Comparison of ENCODE assay signal across 10 mouse cellular contexts in genomic region chr5:120590356-120591010, GRCm38 (mm10). TPM values are rescaled to one million over a fixed set of nuclear protein-coding genes. Genes with fewer than 3 reads are reported as not detected.
A peak's percentile ranks its signal among the peaks of the same experiment; 100 is the strongest.
DNase-seq lines count a peak whose midpoint lies in the region; ATAC-seq and TF ChIP-seq lines count a peak whose summit lies in the region.
"Had no signal": no experiment of that assay in that cellular context is flagged by ENCODE, and none has a peak within 500 bp of the region (broad histone marks: within the 10 kb centered on the region; RNA-seq: fewer than 3 reads in every experiment).

No protein-coding gene starts in this region.

- TF ChIP-seq EP300 in heart, postnatal 0 days (IDR thresholded peaks at IDR 0.05; ENCODE audit: low read depth), result no peak

- no peak overlapping the region for H3K9ac ChIP-seq in heart, postnatal 0 days (replicated peaks; ENCODE audit: low read depth, low read length)
- H3K9ac ChIP-seq: heart, embryonic 13.5 days; midbrain, embryonic 12.5 days had no signal

- H3K9me3 ChIP-seq in heart, postnatal 0 days (replicated peaks; ENCODE audit: control insufficient read depth, low read length), result no peaks in the 10 kb centered on the region
- H3K9me3 ChIP-seq: midbrain, embryonic 12.5 days had no signal

- no peak overlapping the region for H3K4me2 ChIP-seq in heart, postnatal 0 days (ENCODE audit: low read depth, low read length)
- H3K4me2 ChIP-seq: heart, embryonic 13.5 days; midbrain, embryonic 12.5 days had no signal

- peak; percentile 38 for TF ChIP-seq CTCF in heart, postnatal 0 days (IDR thresholded peaks at IDR 0.05; ENCODE audit: low read depth)

- H3K4me1 ChIP-seq in heart, postnatal 0 days (ENCODE audit: control insufficient read depth, insufficient read depth), result peaks cover 16% of the 10 kb centered on the region; the same call in 1 of the 2 replicates

- no peaks in the 10 kb centered on the region for H3K27me3 ChIP-seq in heart, postnatal 0 days (ENCODE audit: control insufficient read depth, insufficient read depth, low read length)
- H3K27me3 ChIP-seq: heart, embryonic 13.5 days had no signal

- 76% methylated on average over 16 of the region's 16 CpGs for WGBS in heart, postnatal 0 days

- no peak overlapping the region for H3K27ac ChIP-seq in heart, postnatal 0 days (ENCODE audit: low read depth)
- H3K27ac ChIP-seq: heart, embryonic 13.5 days; midbrain, embryonic 12.5 days had no signal

- no peaks in the 10 kb centered on the region for H3K36me3 ChIP-seq in heart, postnatal 0 days (replicated peaks; ENCODE audit: control insufficient read depth, insufficient read depth, low read length)
- H3K36me3 ChIP-seq: heart, embryonic 13.5 days; midbrain, embryonic 12.5 days had no signal

- ATAC-seq in heart, postnatal 0 days (ENCODE audit: insufficient read depth, low read depth), result no peak

- H3K4me3 ChIP-seq in heart, postnatal 0 days (ENCODE audit: low read depth, low read length), result no peak overlapping the region
- H3K4me3 ChIP-seq: heart, embryonic 13.5 days; midbrain, embryonic 12.5 days had no signal

- DNase-seq in heart, postnatal 0 days (ENCODE audit: low spot score), result no peak
- no peak for DNase-seq in heart, adult 9 months (ENCODE audit: low spot score in 2 of 2)
- DNase-seq in retina, postnatal 1 day, result peak; percentile 45
- no peak for DNase-seq in retina, embryonic 14.5 days (ENCODE audit: low spot score)
- peak; percentile 96 for DNase-seq in R1 (ENCODE audit: low read depth, low spot score)
- DNase-seq in naive thymus-derived CD4-positive, alpha-beta T cell, adult 2 months (ENCODE audit: low read depth), result peak; percentile 77
- no peak for DNase-seq in frontal cortex, postnatal 36 days (ENCODE audit: low spot score in 2 of 2)
- no peak for DNase-seq in gastrocnemius, adult 18-20 months (ENCODE audit: low spot score)

RNA-seq across cellular contexts. Expression of gene Iqcd, which starts 1.7 kb away (rescaled TPM):
- total RNA-seq in heart, postnatal 0 days (2014; rRNA removed; ENCODE audit: low replicate concordance), result not detected in 2 replicates
- polyA plus RNA-seq in heart, postnatal 0 days (2015; fragmentation: Nextera tagmentation; extraction: Ambion mirVana), result 0.14 and 0.18 TPM in 2 replicates
- not detected for total RNA-seq in gastrocnemius, adult 18-20 months (2021)

RNA-seq across cellular contexts. Expression of gene Tpcn1, which starts 2.0 kb away (rescaled TPM):
- total RNA-seq in heart, postnatal 0 days (2014; rRNA removed; ENCODE audit: low replicate concordance), result 15.8 and 27.6 TPM in 2 replicates
- polyA plus RNA-seq in heart, postnatal 0 days (2015; fragmentation: Nextera tagmentation; extraction: Ambion mirVana), result 11.5 and 11.7 TPM in 2 replicates
- total RNA-seq in gastrocnemius, adult 18-20 months (2021), result 10 to 100 TPM; 38.9 to 42.9 TPM

RNA-seq across cellular contexts. Expression of gene Rita1, which starts 21.9 kb away (rescaled TPM):
- total RNA-seq in heart, postnatal 0 days (2014; rRNA removed; ENCODE audit: low replicate concordance), result 20.2 and 24.5 TPM in 2 replicates
- 15.7 and 16.3 TPM in 2 replicates for polyA plus RNA-seq in heart, postnatal 0 days (2015; fragmentation: Nextera tagmentation; extraction: Ambion mirVana)
- 1 to 10 TPM; 7.0 to 7.5 TPM for total RNA-seq in gastrocnemius, adult 18-20 months (2021)

RNA-seq across cellular contexts. Expression of gene Ddx54, which starts 22.1 kb away (rescaled TPM):
- total RNA-seq in heart, postnatal 0 days (2014; rRNA removed; ENCODE audit: low replicate concordance), result 23.0 and 24.1 TPM in 2 replicates
- polyA plus RNA-seq in heart, postnatal 0 days (2015; fragmentation: Nextera tagmentation; extraction: Ambion mirVana), result 17.1 and 18.2 TPM in 2 replicates
- total RNA-seq in gastrocnemius, adult 18-20 months (2021), result 10 to 100 TPM; 15.8 to 15.9 TPM

RNA-seq across cellular contexts. Expression of gene Cfap73, which starts 43.6 kb away (rescaled TPM):
- not detected in 2 replicates for total RNA-seq in heart, postnatal 0 days (2014; rRNA removed; ENCODE audit: low replicate concordance)
- polyA plus RNA-seq in heart, postnatal 0 days (2015; fragmentation: Nextera tagmentation; extraction: Ambion mirVana), result not detected in 2 replicates
- total RNA-seq in gastrocnemius, adult 18-20 months (2021), result not detected
- polyA plus RNA-seq: heart, embryonic 13.5 days; midbrain, embryonic 12.5 days had no signal

Comparison
In these comparisons a context has a peak if more than half of its experiments do, and no peak if none do; other contexts are left out.
1. DNase-seq: peak in retina, postnatal 1 day (single experiment), R1 (single experiment) and naive thymus-derived CD4-positive, alpha-beta T cell, adult 2 months (single experiment); none in heart, postnatal 0 days (single experiment), heart, adult 9 months (0 of 2), retina, embryonic 14.5 days (single experiment), frontal cortex, postnatal 36 days (0 of 2) and gastrocnemius, adult 18-20 months (single experiment).